Mouse (Mus musculus) E14TG2a.4 (cell line): Measurements from ENCODE around the gene Lrrc28.

Experiments used
- H3K27me3 ChIP-seq: 2 replicates; pipeline ENCODE4 v1.6.1; 2014; ENCODE audit warnings: low read length, control low read depth; ENCODE audit not compliant: insufficient read depth
- H3K36me3 ChIP-seq: 2 replicates; pipeline ENCODE4 v1.6.1; 2014; ENCODE audit warnings: low read length, control low read depth; ENCODE audit not compliant: insufficient read depth
- H3K4me1 ChIP-seq: replicated peaks from 2 replicates; pipeline ENCODE4 v1.6.1; 2014; ENCODE audit warnings: low read depth, low read length, control low read depth
- H3K4me3 ChIP-seq: replicated peaks from 2 replicates; pipeline ENCODE4 v1.5.1; 2014; ENCODE audit warnings: mild to moderate bottlenecking, low read length
- H3K9me3 ChIP-seq: 2 replicates; pipeline ENCODE4 v1.6.1; 2014; ENCODE audit warnings: low read length, control low read depth
- CTCF ChIP-seq: conservative IDR thresholded peaks from 2 replicates; pipeline ENCODE4 v1.5.1; 2014; ENCODE audit warnings: low read length
- NANOG ChIP-seq: IDR thresholded peaks from 2 replicates; pipeline ENCODE4 v1.6.1; 2014; ENCODE audit warnings: borderline replicate concordance, low read length, mixed read lengths
- POU5F1 ChIP-seq: IDR thresholded peaks from 2 replicates; pipeline ENCODE4 v1.6.1; 2014; ENCODE audit warnings: low read length, borderline replicate concordance

The Lrrc28 gene

DNA sequence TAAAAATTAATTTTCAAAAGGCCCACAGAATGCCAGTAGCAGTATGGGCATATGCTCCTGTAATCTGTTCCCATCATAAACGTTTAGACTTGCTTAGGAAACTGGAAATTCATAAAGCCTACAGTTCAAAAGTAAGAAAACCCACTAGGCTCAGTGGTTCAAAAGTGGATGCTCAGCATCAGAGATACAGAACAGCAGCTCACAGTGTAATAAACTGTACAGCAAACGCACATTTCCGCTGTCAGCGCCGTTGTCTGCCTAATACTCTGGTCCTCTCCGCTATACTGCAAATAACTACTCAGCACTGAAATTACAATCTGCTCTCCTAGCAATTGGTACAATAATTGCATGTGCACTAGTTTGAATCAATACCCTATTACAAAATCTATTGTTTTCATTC is 67.0 kb downstream of the Lrrc28 start:
- H3K4me3 ChIP-seq: no peak overlapping the region
- TF ChIP-seq CTCF (no peak), POU5F1 (no peak), NANOG (no peak)
- no peaks in the 10 kb centered on the region for H3K4me1 ChIP-seq
- H3K36me3 ChIP-seq: no peaks in the 10 kb centered on the region
- H3K27me3 ChIP-seq: no peaks in the 10 kb centered on the region
- H3K9me3 ChIP-seq: no peaks in the 10 kb centered on the region

DNA sequence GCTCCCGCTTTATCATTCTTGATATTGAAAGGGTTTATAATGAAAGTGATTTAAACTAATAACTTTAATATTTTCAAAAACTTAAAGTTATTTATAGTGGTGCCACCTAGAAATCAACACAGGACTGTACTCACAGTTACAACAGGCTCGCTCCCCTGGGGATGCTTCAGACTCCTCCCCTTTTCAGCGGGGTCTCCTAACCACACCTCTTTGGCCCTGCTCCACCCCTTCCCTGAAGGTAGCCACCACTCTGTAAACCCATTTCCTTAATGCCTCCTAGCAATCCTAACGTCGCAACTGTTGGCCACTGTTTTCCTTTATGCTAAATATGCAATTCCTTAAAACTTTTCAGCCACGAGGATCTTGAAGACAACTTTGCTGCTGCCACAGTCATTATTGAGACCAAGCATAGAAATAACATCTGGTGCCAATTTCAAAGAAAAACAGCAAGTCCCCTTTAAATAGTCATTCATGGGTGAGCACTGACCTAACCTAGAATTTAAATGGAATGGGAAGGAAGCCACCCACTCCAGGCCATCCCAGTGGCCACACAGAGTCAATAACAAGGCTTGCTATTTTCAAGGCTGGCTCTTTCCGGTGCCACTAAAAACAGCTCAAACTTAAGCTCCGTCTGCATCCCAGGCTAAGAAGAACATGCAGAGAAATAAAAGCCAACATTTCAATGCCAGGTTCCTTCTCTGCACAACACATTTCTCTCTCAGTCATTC is 78.4 kb downstream of the Lrrc28 start:
- no peak for TF ChIP-seq POU5F1
- TF ChIP-seq CTCF: no peak
- TF ChIP-seq NANOG: no peak
- Histone ChIP-seq H3K9me3 (no peaks in the 10 kb centered on the region), H3K36me3 (no peaks in the 10 kb centered on the region)

DNA sequence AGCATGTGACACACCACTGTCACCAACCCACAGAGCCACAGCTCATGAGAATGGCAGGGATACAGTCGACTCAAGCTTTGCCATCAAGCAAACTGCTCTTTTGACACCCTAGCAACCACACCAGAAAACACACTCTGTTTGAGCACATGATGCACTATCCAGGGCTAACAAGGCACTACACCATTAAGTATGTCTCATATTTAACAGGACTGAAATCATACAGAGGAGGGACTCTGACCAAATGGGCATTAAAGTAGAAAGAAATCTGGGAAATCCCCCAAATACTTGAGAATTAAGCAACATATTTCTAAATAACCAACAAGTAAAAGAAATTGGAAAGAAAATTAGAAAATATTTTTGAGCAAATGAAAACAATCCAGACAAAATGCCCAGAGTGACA is 79.9 kb downstream of the Lrrc28 start:
- Histone ChIP-seq H3K27me3 (no peaks in the 10 kb centered on the region), H3K4me3 (no peak overlapping the region), H3K36me3 (no peaks in the 10 kb centered on the region), H3K9me3 (no peaks in the 10 kb centered on the region), H3K4me1 (peaks cover 14% of the 10 kb centered on the region)
- TF ChIP-seq CTCF (no peak), POU5F1 (no peak), NANOG (no peak)

More for the DNA sequence above, 78.4 kb downstream of the Lrrc28 start:
- Histone ChIP-seq H3K4me3 (no peak overlapping the region), H3K27me3 (no peaks in the 10 kb centered on the region), H3K4me1 (peaks cover 17% of the 10 kb centered on the region)

DNA sequence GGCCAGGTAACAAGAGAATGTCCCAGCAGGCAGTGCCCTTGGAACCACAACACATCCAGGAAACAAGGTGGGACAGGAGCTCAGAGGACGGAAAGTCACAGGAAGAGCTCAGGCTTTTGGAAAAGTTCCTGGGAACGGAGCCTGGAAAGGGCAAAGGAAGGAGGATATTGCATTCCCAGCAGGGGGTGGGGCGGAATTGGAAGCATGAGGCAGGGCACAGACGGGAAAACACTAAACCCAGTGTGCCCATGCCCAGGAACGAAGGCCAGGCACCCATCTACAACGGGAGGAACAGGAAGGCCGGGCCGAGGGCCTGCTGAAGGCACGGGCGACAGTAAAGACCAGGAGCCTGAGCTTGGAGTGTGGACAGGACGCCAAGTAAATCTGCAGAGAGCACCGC is 82.9 kb downstream of the Lrrc28 start:
- Histone ChIP-seq H3K4me3 (peak overlapping the region; percentile 52; the same call in 1 of the 2 replicates), H3K36me3 (0 out of 2 replicates have a peak, but pooled peaks cover 3% of the 10 kb centered on the region), H3K27me3 (no peaks in the 10 kb centered on the region), H3K4me1 (peaks cover 14% of the 10 kb centered on the region), H3K9me3 (no peaks in the 10 kb centered on the region)
- no peak for TF ChIP-seq NANOG
- TF ChIP-seq CTCF: no peak
- TF ChIP-seq POU5F1: no peak

DNA sequence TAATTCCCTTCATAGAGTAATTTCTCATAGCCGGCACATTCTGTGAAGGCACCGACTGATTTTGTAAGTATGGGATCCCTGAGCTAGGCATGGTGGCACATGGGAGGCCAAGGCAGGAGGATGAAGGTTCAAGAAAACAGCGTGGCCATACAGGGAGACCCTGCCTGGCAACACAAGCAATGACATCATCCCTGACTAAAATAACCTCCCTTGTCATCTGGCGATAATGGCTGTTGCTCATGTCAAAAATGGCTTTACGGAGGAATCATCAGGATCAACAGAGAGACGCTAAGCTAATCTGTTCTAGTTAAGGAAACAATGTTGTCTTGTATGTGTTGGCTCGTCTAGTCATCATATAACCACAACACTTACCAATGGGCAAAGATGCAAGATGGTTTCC is 85.6 kb downstream of the Lrrc28 start:
- no peaks in the 10 kb centered on the region for H3K27me3 ChIP-seq
- H3K4me1 ChIP-seq: peaks cover 7% of the 10 kb centered on the region
- no peak for TF ChIP-seq NANOG
- no peak for TF ChIP-seq CTCF
- TF ChIP-seq POU5F1: no peak
- H3K4me3 ChIP-seq: no peak overlapping the region
- H3K9me3 ChIP-seq: no peaks in the 10 kb centered on the region
- H3K36me3 ChIP-seq: 0 out of 2 replicates have a peak, but pooled peaks cover 3% of the 10 kb centered on the region

DNA sequence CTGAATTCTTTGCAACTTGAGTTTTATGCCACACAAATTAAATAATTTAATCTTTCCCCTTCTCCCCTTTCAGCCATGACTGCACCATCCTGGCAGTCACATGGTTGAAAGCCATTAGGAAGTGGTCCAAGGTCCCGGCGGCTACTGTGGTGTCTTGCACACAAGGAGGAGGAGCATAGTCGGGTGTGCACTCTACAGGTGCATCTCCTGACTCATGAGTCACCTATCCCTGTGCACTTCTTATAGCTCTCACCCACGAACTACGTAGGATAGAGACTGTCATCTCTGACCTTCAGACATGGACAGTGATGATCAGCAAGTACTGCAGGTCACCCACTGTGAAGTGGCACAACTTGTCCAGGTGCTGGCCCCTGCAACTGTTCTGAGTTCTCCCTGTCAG is 86.8 kb downstream of the Lrrc28 start:
- Histone ChIP-seq H3K4me3 (no peak overlapping the region), H3K27me3 (no peaks in the 10 kb centered on the region), H3K9me3 (no peaks in the 10 kb centered on the region), H3K4me1 (peaks cover 7% of the 10 kb centered on the region), H3K36me3 (0 out of 2 replicates have a peak, but pooled peaks cover 3% of the 10 kb centered on the region)
- TF ChIP-seq NANOG: no peak
- TF ChIP-seq POU5F1: no peak
- no peak for TF ChIP-seq CTCF

DNA sequence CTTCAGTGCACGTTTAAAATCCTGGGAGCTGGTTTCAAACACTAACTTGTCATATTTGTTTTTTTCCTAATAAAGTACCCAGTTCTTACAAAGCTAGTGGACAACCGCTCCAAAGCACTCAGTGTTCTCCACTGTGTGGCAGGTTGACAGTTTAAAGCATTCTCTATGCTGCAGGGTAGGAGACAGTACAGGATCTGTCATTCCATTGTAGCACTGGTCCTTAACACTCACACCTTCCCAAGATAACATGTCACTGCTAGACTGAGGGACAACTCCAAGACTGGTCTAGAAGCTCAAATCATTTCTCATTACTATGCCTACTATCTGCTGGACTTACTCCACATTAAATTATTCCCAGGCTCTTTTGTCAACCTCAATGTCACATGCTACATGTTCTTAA is 90.2 kb downstream of the Lrrc28 start:
- TF ChIP-seq NANOG (no peak), POU5F1 (no peak), CTCF (no peak)

DNA sequence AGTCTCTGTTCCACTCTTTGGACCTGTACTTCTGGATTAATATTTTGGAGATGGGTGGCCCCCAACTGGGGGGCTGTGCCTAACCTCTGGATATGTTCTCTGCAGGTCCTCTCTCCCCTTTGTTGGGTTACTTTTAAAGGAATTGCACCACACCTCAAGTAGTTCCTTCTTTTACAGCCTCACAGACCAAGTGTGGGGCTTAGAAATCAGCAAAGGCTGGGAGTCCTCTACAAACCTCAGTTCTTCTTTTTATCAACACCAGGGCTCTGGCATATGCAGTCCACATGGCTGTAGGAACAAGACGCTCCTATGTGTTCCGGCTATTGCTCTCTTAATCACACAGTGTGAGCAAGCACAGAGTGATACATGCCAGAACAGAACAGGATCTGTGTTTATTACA is 93.8 kb downstream of the Lrrc28 start:
- no peak overlapping the region for H3K4me3 ChIP-seq
- no peak for TF ChIP-seq NANOG
- TF ChIP-seq CTCF: no peak
- no peak for TF ChIP-seq POU5F1
- no peaks in the 10 kb centered on the region for H3K36me3 ChIP-seq

More for the DNA sequence above, 90.2 kb downstream of the Lrrc28 start:
- no peaks in the 10 kb centered on the region for H3K4me1 ChIP-seq
- 0 out of 2 replicates have a peak, but pooled peaks cover 3% of the 10 kb centered on the region for H3K36me3 ChIP-seq
- no peak overlapping the region for H3K4me3 ChIP-seq
- no peaks in the 10 kb centered on the region for H3K27me3 ChIP-seq
- H3K9me3 ChIP-seq: no peaks in the 10 kb centered on the region

DNA sequence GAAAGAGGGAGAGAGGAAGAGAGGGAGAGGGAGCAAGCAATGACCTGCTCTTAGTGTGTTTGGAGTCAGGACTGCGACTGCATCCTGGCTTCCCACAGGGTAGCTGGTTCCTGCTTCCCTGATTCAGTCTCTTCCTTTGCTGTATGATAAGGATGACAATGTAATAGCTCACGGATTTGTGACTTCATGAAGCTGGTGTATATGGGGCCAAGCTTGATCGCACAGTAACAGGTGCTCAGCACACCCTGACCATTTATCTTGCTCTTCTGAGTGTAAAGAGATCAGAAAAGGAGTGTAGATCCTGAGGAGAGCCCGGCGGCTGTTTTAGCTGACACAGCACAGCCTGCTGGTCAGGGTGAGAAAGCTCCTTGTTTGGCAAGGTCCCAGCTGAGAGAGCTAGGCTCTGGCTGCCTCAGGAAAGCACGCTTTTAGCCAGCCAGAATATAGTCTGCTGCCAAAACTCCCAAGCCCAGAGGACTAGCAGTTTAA is 96.0 kb downstream of the Lrrc28 start:
- H3K36me3 ChIP-seq: no peaks in the 10 kb centered on the region
- no peak overlapping the region for H3K4me3 ChIP-seq
- no peaks in the 10 kb centered on the region for H3K9me3 ChIP-seq
- H3K27me3 ChIP-seq: no peaks in the 10 kb centered on the region
- no peaks in the 10 kb centered on the region for H3K4me1 ChIP-seq
- TF ChIP-seq CTCF (peak; percentile 20; the same call in 1 of the 2 replicates), POU5F1 (no peak)

More for the DNA sequence above, 93.8 kb downstream of the Lrrc28 start:
- Histone ChIP-seq H3K27me3 (no peaks in the 10 kb centered on the region), H3K4me1 (no peaks in the 10 kb centered on the region), H3K9me3 (no peaks in the 10 kb centered on the region)
